Mouse (Mus musculus) layer of hippocampus, postnatal 25 days (tissue): Measurements from ENCODE around the gene Loxl3. TPM values are rescaled to one million over a fixed set of nuclear protein-coding genes. Genes with fewer than 3 reads are reported as not detected.
A peak's percentile ranks its signal among the peaks of the same experiment; 100 is the strongest.

ENCODE experiments used
- DNase-seq, 2 experiments: peaks; one replicate each; pipeline ENCODE4 v3.0.0; 2022; ENCODE audit warnings: mixed read lengths in 2 of 2, low spot score in 1 of 2; ENCODE audit errors: extremely low spot score in 1 of 2
- total RNA-seq, 2 experiments: library from RNA; stranded (reverse); gene quantifications; 2 replicates each; pipeline ENCODE4 v1.2.3; 2021

Loxl3 gene
- 1 to 10 TPM; 3.3 to 3.9 TPM for total RNA-seq

DNA sequence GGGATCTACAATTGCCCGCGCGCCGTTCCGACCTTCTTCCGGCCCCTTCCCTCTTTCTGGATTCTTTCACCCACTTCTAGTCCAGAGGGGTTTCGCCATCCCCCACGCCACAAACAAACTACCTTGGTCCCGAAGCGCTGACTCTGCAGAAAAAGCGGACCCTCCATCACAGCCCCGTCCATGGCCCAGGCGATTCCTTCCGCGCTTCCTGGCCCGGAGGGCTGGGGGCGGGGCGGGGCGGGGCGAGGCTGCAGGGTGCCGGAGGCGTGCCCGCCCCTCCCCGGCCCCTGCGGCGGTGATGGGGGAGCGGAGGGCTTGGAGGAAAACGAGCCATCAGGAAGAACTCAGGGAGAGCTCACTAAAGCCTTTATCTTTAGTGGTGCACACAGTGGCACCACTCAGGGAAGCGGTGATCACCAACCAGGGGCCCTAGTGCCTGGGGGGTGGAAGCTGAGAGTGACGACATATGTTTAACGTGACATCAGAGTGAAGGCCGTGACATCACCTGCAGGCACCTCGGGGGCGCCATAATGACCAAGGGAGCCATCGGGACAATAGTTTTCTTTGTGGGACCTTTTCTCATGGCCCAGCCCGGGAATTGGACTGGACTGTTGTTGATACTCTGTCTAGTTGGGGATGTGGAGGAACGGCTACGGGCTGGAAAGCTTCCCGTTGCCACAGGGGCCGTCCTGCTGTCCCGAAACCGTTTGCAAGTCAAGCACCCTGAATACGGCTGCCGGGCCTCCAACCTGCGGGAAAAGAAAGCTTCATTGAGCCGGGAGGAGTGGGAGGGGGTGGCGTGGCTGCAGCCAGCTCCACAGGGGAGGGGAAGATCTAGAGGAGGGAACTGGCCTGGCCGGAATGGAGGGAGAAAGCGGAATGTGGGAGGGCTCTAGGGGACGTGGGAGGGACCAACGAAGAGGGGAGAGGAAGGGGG is at the start of gene Loxl3, which contains the start of gene Dok1:
Gene Loxl3, plus strand, starts transcription at position 925 of the 937 bp plus-strand sequence.
Gene Dok1, minus strand, starts transcription at position 223 of the 937 bp plus-strand sequence.
- no peak for DNase-seq

DNA sequence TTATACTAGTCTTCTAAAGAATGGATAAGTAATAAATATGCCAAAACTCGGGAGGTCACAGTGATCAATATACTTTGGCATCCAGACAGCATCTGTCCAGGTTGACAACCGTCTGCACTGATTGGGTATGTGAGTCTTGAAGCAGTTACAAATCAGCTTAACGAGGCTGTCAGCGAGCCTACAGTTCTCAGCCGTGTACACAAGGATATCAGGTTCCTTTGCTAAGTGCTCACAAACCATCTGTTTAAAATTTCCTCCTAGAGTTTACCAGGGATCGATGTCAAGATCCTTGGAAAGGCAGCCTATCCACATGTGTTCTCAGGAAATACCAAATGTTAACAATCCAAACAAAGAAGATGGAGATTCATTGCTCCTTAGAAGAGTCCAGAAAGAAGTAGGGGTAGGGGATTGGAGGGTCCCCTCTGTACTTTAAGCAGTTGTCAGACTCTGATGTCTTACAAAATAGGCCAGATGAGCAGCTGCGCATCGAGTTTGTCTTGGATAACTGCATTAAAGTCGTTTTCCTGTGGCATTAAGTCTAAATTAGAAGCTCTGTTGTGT is 46.5 kb upstream of the Loxl3 start:
- DNase-seq, result no peak

DNA sequence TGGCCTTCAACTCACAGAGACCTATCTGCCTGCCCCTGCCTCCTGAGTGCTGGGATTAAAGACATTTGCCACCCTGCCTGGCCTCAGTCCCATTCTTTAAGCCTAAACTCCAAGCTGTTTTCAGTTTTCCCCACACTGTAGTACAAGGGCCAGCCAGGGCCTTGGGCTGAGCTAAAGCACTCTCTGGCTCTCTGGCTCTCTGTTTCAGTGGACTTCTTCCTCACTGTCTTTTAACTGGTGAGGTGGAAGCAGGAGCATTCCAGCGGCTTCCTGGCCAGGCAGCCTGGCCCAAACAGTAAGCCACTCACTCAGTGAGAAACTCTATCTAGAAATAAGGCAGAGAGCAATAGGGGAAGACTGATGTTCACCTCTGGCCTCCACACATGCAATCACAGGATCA is 40.3 kb upstream of the Loxl3 start:
- DNase-seq, result no peak

DNA sequence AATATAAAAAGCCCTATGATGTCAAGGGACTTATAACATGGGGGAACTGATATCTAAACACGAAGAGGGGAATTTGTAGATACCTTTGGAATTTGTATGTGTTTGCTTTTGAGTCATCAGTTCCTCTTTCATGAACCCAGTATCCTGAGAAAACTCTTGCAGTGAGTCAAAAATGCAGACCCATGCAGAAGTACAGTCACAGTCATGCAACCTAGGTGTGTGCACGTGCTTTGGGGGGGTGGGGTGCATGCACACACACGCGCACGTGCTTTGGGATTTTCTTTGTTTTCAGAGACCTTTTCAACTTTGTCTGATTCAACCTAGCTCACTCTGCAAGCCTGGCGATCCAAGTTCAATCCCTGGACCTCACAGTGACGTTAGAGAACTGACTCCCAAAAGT is 39.6 kb upstream of the Loxl3 start:
- DNase-seq, result no peak

DNA sequence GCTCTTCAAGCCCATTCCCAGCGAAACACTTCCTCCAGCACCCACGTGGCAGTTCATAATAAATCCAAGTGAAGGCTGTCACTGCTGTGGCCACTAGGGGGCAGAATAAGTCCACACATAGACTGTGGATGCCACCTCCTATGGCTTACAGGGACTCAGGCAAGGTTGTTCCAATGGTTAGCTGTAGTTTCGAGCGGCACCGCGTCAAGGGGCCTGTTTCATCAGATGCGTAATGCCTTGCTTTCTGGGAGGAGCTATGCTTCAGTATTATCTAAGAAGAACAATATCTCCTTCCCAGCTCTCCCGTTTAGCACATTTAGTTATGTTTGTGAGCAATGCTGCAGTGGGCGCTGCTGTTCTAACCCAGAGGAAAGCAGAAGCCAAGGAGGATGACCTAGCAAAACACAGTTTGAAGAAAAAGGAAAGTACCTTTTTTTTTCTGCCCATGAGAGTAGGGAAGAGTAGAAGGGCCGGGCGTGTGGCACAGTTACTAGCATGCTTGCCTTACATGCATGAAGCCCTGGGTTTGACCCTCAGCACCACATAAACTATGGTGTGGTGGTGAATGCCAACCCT is 37.1 kb upstream of the Loxl3 start:
- DNase-seq, result peak; percentile 73 to 86

DNA sequence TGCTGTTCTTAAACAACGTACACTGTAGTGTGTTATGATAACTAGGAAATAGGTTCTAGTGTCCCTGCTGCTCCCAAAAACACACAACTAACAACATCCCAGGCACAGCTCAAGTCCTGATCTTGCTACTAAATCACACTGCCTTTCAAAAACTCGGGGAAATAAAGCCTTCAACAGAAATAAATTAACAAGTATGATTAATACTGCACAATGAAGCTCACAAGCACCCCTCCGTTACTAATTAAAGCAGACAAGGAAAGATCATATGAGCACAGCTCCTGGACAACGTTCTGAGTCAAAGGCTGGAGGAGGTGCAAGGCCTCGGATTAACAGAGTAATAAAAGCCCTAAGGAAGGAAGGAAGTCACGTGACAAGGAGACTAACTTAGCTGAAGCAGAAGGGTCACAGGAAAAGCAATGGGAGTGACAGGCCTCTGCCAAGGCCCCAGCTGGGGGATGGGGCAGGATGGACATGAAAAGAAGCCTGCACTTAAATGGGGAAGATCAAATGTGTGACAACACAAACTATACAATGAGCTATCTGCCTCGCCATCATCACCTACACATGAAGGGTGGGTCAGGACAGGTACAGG is 36.4 kb upstream of the Loxl3 start:
- DNase-seq, result no peak

DNA sequence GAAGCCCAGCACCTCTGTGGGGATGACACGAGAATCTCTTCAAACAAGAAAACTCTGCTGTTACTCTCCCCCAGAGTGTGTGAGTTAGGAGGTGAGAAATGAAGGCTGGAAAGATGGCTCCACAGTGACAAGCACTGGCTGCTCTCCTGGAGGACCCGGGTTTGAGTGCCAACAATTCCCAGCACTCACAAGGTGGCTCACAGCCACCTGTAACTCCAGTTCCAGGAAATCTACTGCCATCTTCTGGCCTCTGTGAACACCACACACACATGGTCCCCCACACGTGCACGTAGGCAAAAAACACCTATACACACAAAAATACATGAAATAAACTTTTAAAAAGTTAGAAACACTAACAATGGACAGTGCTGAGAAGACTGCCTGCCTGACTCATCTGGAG is 35.6 kb upstream of the Loxl3 start:
- DNase-seq, result no peak

DNA sequence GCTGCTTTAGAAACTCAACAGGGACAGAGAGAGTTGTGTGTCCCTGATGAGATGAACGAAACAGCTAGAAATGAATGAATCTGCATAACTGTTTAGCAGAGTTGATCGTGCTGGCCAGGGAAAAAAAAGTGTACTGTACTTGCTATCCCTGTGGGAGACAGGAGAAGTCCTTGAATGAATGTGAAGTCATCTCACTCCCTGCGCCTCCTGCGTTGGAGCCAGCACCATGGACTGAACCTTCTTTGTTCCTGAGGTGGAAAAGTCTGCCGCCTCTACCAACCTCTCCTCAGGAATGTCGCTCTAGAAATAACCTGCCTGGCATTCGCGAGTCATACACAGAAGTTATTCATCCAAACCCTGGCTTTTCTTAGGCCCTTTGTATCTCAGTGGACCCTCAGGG is 34.0 kb upstream of the Loxl3 start:
- DNase-seq, result no peak

DNA sequence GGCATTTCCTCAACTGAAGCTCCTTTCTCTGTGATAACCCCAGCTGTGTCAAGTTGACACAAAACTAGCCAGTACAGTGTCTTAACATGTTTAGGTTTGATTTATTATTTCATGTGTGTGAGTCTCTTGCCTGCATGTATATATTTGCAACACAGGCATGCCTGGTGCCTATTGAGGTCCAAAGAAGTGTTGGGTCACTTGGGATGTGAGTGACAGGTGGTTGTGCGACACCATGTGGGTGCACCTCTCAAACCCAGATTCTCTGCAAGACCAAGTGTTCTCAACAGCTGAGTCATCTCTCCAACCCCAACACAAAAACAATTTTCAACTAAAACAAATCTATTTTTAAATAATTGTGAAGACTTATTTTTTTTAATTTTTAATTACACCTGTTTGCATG is 30.9 kb upstream of the Loxl3 start:
- no peak for DNase-seq

DNA sequence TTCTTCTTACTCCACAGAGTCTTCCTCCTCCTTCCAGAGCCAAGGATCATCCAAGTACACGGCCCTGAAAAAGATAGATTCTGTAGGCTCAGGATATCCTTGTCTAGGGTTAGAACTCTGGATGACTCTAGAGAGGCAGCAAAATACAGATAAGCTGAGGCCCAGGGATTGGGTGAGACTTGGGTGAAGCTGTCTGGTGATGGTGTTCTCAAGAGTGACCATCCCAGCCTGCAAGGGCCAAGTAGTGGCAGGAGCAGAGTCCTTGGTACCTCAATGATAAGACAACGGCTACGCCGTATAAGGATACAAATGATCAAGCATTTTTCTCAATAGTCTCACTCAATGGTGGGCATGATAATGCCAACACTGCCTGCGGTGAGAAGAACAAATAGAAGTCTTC is 30.1 kb upstream of the Loxl3 start:
- DNase-seq, result no peak

DNA sequence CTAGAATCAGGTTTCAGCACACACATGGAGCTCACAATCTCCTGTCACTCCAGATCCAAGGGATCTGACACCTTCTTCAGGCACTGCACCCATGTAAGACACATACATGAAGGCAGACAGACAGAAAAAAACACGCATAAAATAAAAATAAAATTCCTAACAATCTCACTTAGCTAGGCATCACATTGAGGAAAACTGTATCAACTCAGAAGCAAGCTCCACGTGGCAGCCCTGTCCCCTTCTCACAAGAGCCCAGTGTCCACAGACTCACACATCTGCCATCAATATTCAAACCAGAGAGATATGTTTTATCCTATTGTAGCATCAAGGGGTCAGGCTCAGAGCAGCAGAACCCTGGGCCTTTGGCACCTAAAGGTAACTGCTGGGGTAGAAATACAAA is 29.7 kb upstream of the Loxl3 start:
- no peak for DNase-seq

DNA sequence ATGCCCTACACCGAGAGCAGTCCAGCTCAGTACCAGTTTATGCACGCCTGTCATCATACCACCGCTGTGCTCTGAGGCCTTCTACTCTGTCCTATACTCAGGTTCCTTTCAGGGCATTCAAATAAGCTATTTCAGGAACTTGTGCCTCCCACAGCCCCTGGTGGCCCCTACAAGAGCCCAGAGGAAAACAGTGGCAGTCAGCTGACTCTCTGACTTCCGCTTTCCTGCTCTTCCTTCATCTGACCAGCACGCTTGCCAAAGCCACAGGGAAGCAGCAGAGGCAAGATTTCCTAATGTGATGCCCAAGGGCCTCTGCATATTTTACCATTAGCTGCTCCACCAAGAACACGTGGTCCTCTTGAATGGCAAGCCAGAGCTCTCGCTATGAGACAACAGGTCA is 29.1 kb upstream of the Loxl3 start:
- no peak for DNase-seq

DNA sequence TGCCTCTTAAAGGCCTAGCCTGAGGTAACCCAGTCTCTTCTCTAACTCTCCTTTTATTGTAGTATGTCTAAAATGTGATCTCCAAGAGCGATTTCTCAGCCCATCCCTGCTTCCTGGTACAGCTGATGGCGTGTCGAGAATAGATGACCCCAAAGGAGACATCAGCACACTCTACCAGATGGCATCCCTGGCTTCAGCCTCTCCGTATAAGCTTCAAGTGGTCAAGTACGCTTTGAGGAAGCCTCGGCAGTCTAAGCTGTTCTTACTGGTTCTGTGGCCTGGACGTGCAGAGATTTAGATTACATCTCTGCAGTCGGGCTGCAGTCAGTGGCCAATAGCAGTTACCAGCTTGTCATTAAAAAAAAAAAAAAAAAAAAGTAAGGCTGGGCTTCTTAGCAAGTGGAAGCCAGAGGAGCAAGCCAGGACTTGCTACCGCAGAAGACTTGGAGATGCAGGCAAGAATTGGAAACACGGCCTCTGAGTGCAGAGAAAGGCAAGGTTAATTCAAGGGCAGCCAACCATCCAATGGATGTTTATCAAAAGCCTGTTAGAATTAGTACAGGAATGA is 28.4 kb upstream of the Loxl3 start:
- no peak for DNase-seq

DNA sequence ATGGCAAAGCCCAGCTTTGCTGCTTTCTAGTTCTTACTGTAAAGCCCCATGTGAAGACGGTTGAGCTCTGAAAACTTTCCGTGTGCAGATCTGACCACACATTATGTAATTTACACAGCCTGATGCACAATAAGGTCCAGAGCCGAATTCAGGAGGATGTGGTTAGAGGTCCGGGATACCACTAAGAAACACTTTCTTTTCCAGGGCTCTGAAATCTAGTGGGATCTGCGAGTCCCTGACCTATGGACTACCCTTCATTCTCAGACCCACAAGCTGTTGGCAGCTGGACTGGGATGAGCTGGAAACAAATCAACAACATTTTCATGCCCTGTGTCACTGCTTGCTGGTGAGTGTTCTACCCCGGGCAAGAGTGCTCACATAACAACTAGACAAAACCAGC is 27.9 kb upstream of the Loxl3 start:
- no peak for DNase-seq

DNA sequence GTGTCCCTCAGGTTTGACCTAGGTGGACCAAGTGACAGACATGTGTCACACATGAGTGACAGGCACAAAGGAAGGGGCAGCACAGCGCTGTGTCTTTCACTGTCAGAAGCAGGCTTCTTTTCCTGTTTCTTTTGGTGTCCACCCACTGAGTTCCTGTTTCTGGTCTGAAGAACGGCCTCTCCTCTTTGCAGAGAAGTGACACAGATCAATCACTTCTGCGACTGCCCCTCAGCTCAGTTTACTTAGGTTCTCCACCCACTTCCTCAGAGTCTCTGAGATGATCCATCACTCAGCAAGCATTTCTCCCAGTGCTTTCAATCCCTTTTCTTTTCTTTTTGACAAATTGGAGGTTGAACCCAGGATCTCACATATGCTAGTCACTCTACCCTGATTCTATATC is 25.3 kb upstream of the Loxl3 start:
- no peak for DNase-seq

DNA sequence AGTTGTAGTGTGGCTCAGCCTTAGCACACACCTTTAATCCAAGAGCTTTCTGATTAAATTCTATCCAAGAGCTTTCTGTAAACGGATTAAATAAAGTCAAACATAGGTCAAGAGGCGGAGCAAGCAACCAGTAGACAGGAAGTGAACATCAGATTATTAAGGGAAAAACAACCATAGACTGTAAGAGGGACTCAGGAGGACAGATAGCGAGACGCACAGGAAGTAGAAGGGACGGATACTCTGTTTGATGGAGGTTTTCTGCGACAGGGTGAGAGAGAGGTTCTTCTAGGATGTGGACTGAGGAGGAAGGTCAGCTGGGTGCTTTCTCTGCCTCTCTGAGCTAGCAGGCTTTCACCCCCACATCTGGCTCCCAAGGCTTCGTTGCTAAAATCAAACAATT is 24.0 kb upstream of the Loxl3 start:
- no peak for DNase-seq

DNA sequence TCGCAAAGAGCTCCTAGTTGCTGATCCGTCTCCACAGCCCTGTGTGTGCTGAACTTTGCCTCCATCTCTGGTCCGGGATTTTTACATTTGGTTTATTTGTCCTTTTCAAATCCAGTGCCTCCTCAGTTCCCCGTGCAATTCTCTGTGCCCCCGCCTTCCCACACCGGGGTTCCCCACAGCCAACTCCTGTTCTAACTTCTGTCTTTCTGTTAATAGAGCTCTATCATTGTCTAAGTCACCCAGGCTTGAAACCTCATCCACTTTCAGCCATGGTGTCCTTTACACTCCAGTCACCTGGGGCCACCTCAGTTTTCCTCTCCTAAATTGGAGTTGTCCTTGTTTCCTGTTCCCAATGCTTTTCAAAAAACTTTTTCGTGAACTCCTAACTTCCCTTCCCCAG is 22.7 kb upstream of the Loxl3 start:
- DNase-seq, result no peak

DNA sequence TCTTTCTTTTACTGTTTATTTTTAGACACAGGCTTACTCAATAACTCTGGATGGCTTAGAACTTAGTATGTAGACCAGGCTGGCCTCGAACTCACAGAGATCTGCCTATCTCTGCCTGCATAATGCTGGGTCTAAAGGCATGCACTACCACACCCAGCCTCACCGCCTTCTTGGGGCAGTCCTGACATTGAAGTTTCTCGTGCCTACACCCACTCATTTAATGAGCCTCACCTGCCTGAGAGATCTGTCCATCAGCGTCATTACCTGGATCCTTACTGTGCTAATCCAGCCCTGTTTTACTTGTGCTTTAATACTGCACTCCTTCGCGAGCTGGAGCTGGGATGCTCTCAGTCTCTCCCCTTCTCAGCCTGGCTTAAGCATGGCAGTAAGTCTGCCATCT is 22.2 kb upstream of the Loxl3 start:
- no peak for DNase-seq

DNA sequence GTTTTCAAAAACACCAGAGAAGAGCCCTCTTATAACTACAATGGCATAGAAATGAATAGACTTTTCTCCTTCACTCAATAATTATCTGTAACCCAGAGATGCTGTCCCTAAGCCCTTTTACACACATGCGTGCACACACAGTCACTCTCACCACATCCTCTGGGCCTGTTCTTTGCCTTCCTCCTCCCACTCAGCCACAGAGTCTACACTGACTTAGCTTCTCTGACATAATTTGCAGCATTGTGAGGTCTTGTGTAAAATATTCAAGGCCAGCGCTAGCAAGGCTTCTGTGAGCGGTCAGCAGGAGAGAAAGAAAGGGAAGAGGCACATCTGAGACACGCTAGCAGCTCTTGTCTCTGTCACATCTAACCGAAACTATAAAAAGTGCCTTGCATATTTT is 20.5 kb upstream of the Loxl3 start:
- no peak for DNase-seq

DNA sequence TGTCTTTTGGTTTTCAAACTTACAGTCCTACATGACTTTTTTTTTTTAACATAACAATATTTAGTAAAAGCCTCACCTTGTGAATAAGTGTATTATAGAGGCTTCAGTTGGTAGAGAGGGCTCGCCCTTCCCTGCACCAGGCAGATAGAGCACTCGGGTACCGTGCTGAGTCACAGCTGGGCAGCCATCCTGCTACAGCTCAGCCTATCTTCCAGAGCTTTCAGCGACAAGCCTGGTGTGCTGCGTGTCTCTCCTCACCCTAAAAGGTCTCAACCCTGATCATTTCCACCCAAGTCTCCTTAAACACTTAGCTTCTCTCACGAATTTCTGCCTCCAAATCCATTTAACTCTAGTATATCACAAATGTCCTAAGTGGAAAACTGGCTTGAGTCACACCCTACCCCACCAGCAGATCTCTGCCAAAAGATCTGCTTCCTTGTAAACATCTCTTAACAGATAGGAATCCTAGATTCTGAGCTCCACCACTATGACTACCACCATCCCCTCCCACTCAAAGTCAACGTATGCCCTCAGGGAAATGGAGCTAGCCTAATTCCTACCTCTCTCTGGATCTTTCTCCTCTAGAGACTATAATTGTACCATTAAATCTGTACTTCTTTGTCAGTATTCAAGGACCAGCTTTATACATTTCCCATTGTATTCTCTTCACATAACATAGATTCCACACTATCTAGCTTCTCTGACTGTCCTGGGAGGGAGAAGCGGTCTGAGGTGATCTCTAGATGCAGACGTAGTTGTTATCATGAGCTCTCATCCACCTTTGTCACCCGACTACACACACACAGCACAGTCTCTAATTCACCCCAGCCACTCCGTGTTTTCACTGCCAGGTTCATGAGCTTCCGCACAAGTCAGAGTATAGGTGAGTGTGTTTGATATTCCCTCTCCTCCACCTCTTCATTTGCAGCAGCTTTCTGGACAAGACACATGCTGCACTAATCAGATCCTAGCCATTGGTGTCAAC is 19.2 kb upstream of the Loxl3 start:
- no peak for DNase-seq
